Mouse (Mus musculus): ENCODE results near the gene Tubb2b.
A peak's percentile ranks its signal among the peaks of the same experiment; 100 is the strongest.

Tubb2b gene

DNA sequence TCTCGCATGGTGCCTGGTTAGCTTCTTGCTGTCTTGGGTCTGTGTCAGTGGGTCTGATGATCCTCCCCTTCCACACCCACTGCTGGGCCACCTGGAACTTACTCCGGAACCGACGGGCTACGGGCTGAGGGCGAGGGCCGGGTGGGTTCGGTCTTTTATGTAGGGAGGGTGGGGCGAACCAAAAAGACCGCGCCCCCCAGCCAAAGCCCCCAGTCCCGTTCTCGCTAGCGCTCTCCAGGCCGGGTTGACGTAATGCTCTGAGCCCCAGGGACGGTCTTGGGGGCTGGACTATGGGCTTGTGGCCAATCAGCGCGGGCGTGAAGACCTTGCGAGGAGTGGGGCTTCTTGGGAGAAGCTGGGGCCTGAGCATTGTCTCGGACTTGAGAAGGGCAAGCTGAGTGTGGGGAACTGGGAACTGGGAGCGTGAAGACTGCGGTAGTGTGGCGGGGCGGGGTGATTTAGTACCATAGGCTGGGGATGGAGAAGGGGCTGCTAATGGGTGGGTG, at the start of gene Tubb2b:
Gene Tubb2b (minus strand): TSS at position 241 of the 506 bp plus-strand sequence.
- peak in 1 of 2 experiments; percentile 2 for DNase-seq (ENCODE audit: low read depth in 2 of 2, low spot score in 2 of 2)

DNA sequence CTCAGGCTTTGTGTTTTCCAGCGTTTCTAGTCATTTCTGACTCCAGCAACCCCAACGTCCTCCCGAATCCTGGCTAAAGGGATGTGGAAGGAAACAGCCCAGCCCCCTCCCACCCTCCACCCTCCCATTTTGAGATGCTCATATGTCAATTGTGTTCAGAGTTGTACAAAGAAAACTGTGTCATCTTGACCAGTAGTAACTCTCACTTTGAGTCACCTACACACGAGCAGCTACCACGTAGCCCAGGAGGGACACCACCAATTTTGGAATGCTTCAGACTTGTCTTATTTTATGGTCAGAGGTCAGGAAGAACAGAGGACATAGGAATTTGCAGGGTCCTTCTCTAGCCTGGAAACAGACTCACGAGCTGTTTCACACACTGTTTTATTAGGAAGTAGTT, 43.8 kb upstream of the Tubb2b start:
- DNase-seq (ENCODE audit: low read depth in 2 of 2, low spot score in 2 of 2), result no peak

DNA sequence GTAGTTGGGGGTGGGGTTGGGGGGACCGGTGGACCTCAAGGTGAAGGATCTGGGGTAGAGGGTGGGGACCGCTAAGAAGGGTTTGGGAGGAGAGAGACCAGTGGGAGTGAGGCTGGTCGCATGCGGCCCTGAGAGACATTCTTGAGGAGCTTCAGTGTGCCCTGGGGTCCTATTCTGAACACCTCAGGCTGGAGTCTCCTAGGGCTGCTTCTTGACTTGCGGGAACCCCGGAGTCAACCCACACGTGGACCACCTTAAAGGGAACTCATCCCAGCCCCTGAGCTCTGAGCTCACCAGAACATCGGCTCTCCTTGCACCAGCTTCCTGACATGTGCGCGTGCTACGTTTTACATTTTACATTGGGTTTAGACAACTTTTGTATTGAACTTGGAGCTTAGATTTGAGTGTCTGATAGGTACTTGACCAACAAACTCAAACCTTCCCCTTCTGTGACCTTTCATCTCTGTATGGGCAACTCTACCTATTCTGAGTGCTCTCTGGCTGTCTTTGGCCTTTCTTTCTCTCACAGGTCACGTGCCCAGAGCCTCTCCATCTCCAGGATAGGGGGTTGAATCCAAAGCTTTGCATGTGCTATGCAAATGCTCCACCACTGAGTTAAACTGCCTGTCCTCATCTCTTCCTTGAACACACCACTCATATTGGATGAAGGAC, 33.2 kb upstream of the Tubb2b start:
- DNase-seq (ENCODE audit: low read depth in 2 of 2, low spot score in 2 of 2), result no peak

- DNase-seq (ENCODE audit: low read depth in 2 of 2, low spot score in 2 of 2), result peak; percentile 90 to 97
These were observed 32.4 kb upstream of the Tubb2b start, which contains the start of gene Psmg4 for GRCm38 (mm10) chr13:34162491-34163303. Psmg4 (plus strand) TSS chr13:34162964.

- DNase-seq (ENCODE audit: low read depth in 2 of 2, low spot score in 2 of 2), result no peak
These were observed 29.7 kb upstream of the Tubb2b start for GRCm38 (mm10) chr13:34159926-34160325.

DNA sequence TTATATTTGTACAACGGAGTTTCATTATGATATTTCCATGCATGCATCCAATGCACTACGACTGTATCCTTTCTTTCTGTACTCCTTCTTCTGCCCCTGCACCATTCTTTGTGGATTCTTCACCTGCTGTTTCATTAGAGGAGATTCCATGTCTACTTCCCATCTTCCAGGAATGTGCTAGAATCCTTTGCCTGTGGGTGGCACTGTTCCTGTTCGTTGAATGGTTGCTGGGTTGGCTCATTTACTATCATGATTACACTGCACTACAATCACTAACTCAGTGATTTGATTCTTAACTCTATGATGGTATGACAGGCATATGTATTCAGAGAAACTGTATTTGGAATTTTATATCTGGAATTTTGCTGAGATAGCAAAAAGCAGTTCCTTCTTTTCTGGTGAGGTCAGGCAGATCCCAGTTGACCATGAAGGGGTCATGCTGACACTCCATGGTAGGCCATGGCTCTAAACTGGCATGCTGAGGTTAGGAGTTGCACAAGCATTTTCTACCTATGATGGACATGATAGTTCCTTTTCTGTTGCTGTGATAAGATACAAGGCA, 27.4 kb upstream of the Tubb2b start:
- DNase-seq (ENCODE audit: low read depth in 2 of 2, low spot score in 2 of 2), result no peak

GRCm38 (mm10) chr13:34156840-34157185, 26.5 kb upstream of the Tubb2b start:
- no peak for DNase-seq (ENCODE audit: low read depth in 2 of 2, low spot score in 2 of 2)

DNA sequence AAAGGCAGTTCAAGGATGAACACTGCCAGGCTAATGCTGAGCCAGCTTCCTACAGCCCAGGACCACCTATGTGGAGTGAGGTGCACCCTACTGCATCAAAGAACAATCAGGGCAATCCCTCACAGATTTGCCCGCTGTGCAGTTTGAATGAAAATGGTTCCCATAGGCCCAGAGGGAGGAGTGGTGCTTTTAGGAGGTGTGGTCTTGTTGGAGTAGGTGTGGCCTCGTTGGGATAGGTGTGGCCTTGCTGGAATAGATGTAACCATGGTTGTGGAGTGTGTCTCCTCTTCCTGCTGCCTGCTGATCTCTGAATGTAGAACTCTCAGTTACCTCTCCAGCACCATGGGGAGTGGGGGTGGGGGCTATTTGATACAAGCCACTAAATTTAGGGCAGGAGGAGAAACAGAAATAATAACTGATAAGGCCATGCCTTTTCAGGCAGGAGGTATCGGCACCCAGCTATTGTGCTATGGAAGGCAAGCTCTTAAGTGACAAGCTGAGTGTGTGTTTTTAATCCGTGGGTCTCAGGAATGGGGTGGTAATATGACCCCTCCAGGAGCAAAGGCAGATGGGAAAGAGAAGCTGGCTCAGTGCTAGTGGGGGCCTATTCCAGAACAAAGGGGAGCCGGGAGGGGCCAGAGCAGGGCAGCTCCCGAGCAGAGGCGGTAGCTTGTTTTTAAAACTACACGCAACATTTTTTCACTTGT, 26.0 kb upstream of the Tubb2b start:
- no peak for DNase-seq (ENCODE audit: low read depth in 2 of 2, low spot score in 2 of 2)

- peak; percentile 54 to 74 for DNase-seq (ENCODE audit: low read depth in 2 of 2, low spot score in 2 of 2)
These were observed 24.6 kb upstream of the Tubb2b start for GRCm38 (mm10) chr13:34154931-34155272.

DNA sequence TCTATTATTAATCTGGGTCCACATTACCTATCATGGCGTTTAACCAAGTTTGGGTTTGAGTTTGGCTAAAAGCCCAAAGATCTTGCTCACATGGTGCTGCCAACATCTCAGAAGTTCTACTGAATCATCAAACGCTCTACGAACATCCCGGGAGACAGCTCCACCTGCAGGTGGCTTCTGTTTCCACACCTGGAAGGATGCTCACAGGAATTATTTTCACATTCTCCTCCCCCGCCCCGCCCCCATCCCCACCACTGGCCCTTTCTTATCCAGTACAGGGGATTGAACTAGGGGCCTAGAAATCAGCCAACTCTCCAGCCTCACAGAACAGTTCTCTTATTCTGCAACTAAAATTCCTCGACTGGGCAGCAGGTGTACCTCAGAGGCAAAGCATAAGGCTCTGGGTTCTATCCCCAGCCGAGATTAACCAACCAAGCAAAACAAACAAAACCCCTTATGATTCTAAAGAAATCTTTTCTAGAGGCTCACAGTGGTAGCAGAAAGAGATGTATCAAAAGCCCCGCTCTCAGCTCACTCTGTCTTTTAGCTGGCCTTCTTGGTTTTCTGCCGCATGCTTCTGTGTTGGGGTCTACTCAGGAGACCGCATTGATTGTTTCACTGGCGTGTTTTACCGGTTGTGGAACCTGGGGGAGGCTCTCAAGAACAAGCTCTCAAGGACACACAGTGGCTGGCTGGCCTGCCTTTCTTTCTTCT, 24.1 kb upstream of the Tubb2b start:
- DNase-seq (ENCODE audit: low read depth in 2 of 2, low spot score in 2 of 2), result peak; percentile 48 to 72

- DNase-seq (ENCODE audit: low read depth in 2 of 2, low spot score in 2 of 2), result no peak
These were observed 23.2 kb upstream of the Tubb2b start for GRCm38 (mm10) chr13:34153254-34154011.

GRCm38 (mm10) chr13:34152695-34153094, 22.4 kb upstream of the Tubb2b start:
- no peak for DNase-seq (ENCODE audit: low read depth in 2 of 2, low spot score in 2 of 2)

- DNase-seq (ENCODE audit: low read depth in 2 of 2, low spot score in 2 of 2), result no peak
These were observed 21.2 kb upstream of the Tubb2b start for GRCm38 (mm10) chr13:34151425-34151824.

- no peak for DNase-seq (ENCODE audit: low read depth in 2 of 2, low spot score in 2 of 2)
These were observed 20.2 kb upstream of the Tubb2b start for GRCm38 (mm10) chr13:34150271-34151027.

DNA sequence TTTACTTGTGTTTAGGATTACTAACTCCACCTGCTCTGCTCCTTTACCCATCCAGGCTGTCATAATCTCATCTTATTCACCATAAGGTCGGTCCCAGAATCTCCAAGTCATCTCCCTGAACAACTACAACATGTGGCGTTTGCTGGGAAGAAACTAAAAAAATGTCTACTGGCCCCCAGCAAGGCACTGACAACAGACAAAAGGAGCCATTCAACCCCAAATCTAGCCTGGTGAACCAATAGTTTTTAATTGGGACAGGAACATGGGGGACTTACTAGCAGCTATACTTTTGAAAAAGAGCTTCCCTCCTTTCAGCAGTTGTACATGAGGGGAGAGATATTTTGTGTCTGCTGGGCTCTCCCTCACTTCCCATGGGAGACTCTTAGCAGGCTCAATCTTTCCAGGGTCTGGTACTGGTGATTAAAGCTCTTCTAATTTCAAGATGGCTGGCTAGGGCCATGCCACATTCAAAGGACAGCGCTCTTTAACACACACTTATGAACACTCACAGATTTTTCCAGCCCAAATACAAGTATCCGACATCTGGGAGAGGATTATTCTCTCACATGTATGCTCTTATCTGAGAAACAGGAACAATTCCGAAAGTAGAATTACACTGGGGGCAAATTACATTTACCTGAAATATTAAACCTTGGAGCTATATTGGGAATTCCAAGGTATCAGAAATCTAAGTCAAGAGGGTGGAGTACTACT, 19.4 kb upstream of the Tubb2b start:
- no peak for DNase-seq (ENCODE audit: low read depth in 2 of 2, low spot score in 2 of 2)

GRCm38 (mm10) chr13:34148767-34149392, 18.6 kb upstream of the Tubb2b start:
- DNase-seq (ENCODE audit: low read depth in 2 of 2, low spot score in 2 of 2), result peak; percentile 31 to 37

DNA sequence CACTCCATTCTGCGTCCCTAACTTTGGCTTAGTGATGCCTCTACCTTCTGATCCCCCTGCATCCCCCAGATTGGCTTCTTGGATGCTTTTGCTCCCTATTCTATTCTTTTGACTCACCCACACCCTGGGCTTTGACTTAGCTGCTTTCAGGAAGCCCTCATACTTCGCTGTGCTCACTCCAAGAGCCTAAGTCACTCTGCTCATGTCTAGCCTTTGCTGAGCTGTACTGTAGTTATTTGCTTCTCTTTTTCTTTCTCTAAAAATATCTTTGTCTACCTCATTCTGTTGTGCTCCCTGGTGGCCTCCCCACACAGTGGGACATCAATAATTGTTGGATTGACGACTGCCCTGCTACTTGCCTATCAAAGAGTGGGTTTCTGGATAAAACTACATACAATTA, 17.9 kb upstream of the Tubb2b start:
- DNase-seq (ENCODE audit: low read depth in 2 of 2, low spot score in 2 of 2), result no peak

- DNase-seq (ENCODE audit: low read depth in 2 of 2, low spot score in 2 of 2), result no peak
These were observed 16.6 kb upstream of the Tubb2b start for GRCm38 (mm10) chr13:34146916-34147315.
